Mouse (Mus musculus): Measurements from ENCODE around the gene Igsf21.

The Igsf21 gene

DNA sequence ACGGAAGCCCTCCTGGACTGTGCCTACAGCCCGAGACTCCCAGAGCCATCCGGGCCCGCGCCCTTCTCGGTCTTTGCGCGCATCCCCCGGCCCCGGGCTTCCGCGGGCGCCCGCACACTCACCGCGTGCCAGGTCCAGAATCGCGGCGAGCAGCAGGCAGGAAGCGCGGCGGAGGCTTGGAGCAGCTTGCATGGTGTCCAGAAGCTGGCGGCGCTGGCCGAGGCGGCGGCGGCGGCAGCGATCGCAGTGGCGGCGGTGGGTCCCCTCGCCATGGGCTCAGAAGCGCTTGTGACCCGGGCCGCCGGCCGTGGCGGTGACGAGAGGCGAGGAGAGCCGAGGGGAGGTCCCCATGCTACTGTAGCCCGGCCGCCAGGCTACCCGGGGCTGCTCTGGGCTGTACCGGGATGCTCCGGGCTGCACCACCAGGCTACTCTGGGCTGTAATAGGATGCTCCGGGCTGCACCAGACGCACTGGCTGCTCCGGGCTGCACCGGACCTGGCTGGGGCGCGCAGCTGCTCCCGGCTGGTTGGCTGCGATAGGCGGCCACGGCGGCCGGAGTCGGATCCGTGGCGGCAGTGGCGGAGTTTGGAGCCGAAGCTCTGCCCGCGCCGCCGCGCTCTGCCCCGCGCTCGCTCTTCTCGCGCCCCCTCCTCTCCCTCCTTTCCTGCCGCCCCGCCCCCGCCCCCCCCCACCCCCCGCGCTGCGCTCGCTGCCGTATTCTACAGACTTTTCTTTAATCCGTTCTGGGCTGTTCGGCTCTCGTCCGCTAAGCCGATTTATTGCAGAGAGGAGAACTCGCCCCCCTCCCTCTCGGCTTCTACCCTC, at the start of gene Igsf21:
Gene Igsf21 (minus strand): TSS at position 605 of the 826 bp plus-strand sequence.
- no peak for DNase-seq (ENCODE audit: low spot score in 2 of 2)

DNA sequence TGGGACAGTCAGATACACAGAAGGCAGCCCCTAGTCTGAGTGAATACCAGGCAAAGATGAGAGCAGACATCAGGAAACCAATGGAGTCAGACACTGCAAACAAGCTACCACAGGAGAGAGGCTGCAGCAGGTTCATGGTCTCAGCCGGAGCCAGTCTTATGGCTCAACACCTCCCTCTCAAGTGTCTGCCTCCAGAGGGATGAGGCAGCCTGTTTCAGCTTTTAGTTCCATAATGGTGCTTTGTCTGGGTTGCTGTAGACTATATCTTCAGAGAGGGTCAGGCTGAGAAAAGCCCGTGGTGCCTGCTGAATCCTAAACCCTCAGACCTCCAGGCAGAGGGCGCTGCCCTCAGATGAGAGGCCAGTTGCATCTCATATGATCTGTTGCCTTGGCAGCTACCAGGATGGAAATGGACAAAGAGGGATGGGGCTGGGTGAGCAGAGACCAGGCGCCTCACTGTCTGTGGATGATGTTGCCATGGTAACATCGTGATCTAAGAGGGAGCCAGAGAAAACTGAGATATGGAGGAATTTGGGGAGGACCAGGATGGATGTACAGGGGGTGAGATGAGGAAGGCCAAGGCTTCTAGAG, 39.2 kb upstream of the Igsf21 start:
- peak in 1 of 2 experiments; percentile 32 for DNase-seq (ENCODE audit: low spot score in 2 of 2)

DNA sequence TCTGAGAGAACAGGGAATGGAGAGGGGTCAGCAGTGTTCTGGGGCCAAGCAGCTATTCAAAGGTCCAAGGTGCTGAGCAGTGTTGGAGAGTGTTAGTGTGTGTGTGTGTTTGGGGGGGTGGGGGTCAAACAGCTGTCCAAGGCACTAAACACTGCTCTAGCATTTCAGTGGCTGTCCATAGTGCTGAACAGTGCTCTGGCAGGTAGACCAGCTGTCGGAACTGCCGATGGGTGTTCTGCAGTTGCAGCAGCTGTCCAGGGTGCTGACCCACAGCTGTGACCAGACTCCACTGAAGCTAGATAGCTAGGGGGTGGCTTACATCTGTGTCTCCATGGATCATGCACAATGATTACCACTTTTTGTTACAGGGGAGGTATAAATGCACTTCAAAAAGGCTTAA, 36.8 kb upstream of the Igsf21 start:
- no peak for DNase-seq (ENCODE audit: low spot score in 2 of 2)

DNA sequence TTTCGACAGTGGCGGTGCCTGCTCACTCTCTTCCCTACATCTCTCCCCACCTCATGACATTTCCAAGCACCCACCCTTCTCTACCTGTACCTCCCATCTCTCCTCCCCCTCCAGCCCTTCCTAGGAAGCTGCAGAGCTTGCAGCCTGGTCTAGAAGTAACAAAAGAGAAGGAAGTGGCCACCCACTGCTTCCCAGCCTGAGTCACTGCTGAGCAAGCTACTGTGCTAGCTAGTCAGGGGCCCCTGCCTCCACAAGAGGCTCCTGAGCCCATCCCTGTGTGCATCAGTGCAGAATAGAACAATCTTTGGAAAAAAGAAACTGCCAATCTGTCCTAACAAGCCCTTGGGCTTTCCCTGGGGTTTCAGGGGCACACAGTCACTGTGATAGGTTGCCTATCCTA, 31.7 kb upstream of the Igsf21 start:
- DNase-seq (ENCODE audit: low spot score in 2 of 2), result peak; percentile 33 to 59

DNA sequence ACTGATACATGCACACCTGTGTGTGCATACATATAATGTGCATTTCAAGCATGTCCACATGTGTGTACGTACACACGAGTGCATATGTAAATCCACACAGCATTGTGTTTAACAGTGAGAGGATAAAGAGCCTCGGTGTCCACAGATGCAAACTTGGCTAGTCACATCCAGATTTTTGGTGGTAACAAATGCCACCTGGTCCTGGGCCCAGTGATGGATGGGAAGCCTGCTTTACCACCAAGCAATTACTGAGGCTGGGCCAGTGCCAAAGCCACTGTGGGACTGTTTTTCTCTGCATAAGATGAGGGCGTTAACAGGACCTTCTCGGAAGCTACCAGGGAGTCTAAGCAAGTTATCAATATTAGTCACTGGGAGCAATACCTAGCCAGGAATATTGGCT, 25.3 kb upstream of the Igsf21 start:
- DNase-seq (ENCODE audit: low spot score in 2 of 2), result no peak

DNA sequence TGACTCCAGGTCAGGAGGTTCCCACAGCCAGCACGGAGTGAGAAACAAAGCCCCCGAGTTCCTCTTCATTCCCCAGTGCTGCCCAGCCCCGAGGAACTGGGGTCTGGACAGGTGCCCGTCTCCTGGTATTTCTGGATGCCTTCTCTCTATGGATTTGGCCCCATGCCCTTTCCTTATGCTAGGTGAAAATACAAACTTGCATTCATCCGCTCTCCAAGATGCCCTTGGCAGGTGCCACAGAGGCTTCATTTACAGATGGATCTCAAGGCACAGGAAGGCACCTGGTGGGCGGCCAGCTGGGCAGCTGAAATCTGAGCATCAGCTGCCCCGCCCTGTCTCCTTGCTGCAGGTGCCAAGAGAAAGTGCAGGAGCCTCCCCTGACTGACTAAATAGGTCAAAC, 23.9 kb upstream of the Igsf21 start:
- no peak for DNase-seq (ENCODE audit: low spot score in 2 of 2)

DNA sequence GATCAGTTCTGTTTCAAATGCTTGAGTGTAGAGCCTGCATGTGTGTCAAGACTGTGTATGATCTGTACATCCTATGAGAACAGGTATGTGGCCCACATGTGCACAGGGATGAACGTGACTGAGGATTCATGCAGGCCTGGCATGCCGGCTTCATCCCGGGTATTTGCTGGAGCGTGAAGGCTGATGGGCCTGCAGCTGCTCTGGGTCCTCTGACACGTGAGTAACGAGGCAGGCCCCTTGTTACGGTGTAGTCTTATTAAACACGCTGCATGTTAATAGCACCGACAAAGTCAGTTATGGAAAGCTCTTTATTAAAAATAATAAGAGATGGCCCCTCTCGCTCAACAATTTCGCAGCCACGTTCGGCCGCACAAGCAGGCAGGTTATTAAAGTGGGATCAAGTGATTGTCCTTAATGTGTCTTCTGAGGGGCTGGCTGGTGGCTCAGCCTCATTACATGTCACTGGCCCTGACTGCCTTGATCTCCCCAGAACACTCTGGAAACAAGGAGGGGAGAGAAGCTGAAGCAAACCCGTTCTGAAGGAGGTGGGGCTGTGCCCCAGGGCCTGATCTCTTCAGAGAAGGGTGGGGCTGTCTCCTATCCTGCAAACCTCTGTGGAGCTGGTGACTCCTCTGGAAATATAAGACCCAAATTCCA, 22.7 kb upstream of the Igsf21 start:
- DNase-seq (ENCODE audit: low spot score in 2 of 2), result no peak

DNA sequence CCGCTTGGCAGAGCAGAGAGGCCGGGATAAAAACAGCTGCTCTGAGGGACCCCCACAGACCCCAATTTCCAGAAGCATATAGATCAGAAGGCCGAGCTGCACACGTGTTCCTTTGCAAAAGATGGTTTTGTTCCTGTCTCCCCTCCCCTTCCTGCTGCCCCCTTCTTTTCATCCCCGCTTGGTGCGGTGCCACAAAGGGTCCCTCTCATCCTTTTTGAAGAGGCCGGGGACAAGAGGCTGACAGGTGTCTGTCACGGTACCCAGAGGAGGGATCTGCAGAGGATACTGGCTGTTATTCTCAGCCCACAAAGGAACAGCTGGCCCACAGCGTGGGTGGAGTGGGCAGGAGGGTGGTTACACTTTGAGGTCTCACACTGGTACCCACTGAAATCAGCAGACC, 21.3 kb upstream of the Igsf21 start:
- DNase-seq (ENCODE audit: low spot score in 2 of 2), result no peak

DNA sequence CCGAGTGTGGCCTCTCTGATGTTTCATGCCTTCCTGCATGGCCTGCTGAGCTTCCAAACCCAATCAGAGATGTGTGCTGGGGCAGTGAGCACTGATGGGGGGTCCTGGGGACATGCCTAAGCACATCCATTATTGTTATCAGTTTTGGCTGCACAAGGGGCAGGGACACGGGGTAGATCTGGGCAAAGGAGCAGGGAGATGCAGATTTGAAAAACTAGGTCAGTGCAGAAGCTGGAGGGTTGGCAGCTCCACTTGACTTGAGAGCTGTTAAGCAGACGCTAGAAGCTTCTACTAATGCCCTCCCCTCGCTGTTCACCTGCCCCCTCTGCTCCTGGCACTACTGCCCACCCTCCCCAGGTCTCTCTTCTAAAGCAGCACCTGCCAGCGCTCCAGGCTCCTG, 20.5 kb upstream of the Igsf21 start:
- no peak for DNase-seq (ENCODE audit: low spot score in 2 of 2)

DNA sequence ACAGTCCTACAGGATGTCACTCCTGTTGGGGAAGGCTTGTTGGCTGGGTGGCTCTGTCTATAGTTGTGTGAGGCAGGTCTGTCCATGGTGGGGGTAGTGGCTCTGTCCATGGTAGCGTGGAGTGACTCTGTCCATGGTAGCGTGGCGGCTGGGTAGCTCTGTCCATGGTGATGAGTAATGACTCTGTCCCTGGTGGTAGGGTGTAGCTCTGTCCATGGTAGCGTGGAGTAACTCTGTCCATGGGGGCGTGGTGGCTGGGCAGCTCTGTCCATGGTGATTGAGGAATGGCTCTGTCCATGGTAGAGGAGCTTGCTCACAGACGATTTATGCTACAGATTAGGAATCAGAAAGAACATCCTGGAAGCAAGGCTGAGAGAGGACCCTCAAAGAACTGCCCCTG, 12.4 kb upstream of the Igsf21 start:
- DNase-seq (ENCODE audit: low spot score in 2 of 2), result no peak

DNA sequence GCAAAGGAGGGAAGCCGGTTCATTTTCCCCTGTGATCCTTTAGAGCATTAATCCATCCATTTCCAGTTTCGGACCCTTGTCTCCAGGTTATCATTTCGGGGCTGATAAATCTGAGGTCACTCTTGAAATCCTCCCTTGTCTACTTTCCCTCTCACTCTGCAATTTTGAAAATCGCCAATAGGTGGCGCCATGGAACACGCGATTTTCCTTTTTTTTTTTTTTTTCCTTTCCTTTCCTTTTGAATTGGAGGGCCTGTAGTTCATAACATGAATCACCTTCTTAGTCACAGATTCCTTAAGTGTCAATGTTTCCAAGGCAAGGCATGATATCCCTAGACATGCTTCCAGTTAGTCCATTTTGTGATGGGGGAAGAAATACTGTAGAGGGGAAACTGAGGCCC, 5.8 kb upstream of the Igsf21 start:
- DNase-seq (ENCODE audit: low spot score in 2 of 2), result no peak

DNA sequence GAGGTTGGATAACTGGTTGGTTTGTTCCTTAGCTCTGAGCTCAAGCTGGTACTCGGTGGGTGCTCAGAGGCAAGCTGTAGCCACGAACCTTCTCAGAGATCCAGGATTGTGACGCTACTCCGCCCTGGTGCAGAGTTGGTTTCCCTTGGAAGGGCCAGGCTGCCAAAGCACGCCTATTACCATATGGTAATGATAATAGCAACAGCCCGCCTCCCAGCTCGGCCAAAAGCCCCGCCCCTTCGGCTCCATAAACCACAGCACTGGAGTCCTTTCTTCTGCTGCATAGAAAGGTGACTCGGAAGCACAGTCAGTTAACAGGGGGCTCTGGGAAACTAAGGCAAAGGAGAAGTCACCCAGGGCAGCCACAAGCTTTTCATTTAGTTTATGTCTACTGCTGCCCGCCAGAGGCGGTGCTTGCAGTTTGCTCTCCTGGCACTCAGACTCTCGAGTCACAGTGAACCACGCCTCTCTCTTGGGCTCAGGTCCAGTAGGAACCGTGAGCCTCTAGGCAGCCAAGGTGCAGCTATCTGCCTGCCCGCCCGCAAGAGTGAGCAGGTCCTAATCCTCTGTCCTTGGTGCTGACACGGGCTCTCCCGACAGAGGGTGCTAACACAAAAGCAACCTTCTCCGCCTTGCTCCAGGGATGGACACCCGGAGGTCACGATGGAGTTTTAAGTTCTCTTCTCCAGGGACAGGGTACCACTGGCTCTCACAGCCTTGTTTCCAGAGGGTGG, 2.6 kb upstream of the Igsf21 start:
- no peak for DNase-seq (ENCODE audit: low spot score in 2 of 2)

DNA sequence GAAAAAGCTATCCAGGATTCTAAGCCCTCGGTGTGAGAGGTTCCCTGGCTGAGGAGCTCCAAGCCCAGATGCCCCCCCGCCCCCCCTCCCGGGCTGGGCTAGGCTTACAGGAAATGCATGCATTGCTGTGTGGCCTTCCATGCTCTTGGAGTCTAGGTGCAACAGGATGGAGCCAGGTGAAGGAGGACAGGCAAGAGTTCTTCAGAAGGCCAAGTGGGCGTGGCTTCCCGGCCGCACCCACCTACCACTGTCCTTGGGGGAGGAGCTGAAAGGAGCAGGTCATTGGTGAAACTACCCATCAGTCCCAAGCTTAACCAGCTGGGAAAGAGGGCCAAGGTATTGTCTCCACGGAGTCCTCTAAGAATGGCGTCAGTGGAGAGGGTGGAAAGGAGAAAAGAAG, 1.8 kb upstream of the Igsf21 start:
- no peak for DNase-seq (ENCODE audit: low spot score in 2 of 2)

DNA sequence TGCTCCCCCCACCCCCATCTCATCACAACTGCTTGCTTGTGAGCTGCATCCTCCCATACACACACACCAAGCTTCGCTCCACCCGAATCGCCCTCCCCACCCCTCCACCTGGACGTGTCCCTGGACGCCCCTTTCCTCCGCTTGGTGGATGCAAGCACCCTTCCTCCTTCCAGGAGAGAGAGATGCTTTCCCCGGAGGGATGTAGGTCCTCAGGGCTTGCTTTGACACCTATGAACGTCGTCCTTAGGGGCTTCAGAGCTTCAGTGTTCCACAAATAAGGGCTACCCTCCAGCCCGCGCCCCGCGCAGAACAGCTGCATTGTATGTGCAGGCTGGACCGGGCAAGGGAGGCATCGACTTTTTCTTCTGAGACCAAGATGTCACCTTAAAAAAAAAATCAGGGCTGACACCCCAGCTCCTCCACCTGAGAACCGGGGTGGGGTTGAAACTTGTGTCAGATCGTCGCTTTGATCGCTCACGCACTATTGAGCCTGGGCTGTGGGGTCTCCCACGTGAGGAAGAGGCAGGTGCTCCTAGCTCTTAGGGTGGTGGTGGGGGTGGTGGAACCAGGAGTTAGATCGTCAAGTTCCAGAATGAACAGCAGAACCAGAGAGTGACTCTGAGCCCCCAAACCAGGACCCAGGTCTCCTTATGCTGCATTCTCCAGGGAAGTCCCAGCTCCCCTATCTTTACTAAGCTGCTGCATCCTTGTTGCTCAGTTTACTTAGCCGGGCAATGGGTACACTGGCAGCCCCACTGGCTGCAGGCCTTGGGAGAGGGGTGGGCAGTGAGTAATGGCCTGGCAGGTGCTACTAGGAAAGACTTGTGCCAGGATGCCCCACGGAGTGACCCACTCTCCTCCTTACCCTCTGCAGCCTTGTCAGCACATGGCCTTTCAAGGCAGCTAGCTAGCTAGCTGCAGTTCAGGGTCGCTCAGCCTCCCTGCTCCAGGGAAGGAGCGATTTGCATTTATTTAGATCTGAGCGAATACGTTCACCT, 721 bp upstream of the Igsf21 start:
- DNase-seq (ENCODE audit: low spot score in 2 of 2), result no peak

DNA sequence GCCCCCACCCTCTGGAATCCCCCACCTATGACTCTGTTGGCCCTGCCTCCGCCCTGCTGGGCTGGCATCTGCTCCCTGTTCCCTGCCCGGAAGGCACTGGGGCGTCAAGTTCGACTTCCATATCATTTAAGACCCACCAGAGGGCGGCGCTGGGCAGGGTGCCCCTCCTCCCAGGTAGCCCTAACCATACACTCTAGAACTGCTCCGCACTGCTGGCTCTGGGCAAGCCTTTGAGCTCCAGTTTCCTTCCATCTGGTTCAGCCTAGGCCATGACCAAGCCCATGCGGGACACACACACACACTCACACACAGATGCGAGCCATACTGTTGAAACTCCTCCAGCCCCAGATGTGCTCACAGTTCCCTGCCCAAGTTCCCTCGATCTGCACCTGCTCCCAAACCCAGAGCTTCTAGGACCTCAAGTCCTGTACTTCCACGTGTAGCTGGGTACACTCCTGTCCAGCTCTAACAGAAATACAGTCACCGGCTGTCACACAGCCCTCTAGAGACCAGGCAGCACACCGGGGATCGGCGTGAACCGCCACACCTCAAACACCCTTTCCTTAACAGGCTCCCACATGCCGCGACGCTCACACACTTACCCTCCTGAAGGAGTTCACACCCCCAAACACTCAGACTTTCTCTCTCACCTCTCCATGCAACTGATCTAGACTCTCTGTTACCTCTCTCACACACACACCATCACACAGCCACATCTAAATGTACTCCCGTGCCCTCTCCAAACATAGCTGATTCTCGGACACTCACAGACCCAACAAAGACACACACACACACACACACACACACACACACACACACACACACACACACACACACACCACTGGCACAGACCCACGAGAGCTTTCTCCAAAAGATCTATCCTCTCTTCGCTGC, 1.1 kb downstream of the Igsf21 start:
- no peak for DNase-seq (ENCODE audit: low spot score in 2 of 2)

DNA sequence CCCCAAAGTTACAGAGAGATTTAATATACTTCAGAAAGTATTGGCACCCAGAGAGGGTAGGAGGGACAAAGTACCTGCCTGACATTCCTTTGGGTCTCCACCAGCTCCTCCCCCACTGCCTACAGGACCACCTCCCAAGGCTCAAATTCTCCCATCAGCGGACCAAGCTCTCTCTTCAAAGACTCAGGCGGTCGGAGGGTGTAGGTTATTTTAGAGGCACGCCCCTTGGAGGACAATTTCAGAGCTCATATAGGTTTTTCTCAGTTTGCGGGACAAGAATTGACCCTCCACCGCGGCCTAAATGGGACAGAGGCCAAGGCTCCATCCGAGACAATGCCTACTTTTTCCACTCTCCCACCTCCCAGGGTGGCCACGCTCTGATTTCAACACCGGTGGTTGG, 1.7 kb downstream of the Igsf21 start:
- DNase-seq (ENCODE audit: low spot score in 2 of 2), result no peak

DNA sequence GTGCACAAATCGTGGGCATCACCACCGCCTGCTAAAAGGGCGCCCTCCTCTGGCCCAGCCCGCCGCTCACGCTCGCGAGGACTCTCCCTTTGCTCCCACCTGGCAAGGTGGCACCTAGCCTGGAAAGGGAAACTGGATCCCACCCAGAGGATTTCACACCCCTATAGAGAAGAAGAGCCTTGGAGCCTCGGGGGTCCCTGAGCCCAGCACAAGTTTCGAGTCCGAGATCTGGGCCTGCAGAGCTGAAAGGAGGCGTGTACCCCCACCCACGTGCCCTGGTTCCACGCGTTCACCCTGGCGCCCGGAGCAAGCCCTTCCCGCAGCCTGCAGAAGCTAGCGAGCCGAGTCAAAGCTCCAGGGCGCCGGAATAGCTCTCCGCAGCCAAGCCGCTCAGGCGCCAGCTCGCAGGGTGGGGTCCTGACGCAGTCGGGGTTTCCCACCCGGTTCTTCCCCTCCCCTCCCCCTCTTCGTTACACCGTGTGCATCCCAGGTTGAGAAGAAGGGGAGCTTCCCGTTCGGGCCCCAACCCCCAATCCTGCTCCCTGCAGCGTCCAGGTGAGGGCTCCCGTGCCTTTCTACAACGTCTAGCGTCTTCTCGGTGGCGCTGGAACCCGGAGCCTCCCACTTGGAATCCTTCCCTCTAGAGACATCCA, 2.3 kb downstream of the Igsf21 start:
- DNase-seq (ENCODE audit: low spot score in 2 of 2), result no peak

DNA sequence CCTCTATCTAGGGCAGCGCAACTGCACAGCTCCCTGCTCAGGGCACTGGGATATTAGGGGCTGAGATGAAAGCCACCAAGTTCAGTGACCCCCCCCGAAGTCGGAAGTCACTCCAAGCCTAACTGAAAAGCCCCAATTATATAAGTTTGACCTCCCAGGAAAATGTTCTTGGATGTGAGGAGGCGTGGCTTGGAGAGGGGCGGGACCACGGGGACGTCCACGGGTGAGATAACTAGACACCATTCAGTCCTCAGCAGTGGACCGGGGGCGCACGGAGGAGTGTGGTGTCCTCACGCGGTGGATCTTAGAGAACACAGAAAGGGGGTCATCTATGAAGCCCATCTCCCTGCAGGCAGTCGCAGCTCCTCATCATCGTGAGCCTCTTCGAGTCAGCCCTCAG, 3.4 kb downstream of the Igsf21 start:
- DNase-seq (ENCODE audit: low spot score in 2 of 2), result no peak

DNA sequence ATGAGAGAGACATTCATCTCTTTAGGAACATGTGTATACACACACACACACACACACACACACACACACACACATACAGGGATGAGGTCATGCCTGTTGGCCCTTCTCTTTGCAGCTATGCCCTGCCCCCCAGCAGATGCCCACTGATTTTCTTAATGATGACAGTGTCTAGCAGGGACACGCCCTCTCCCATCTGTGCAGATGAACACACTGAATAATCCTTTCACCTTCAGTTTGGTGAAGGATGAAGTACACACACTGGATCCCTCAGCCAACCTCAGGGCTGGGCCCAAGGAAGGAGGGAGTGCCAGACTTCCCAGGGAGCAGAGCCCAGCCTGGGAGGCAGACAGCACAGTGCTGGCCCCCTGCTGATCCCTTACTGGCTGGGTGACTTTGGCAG, 4.3 kb downstream of the Igsf21 start:
- DNase-seq (ENCODE audit: low spot score in 2 of 2), result no peak

DNA sequence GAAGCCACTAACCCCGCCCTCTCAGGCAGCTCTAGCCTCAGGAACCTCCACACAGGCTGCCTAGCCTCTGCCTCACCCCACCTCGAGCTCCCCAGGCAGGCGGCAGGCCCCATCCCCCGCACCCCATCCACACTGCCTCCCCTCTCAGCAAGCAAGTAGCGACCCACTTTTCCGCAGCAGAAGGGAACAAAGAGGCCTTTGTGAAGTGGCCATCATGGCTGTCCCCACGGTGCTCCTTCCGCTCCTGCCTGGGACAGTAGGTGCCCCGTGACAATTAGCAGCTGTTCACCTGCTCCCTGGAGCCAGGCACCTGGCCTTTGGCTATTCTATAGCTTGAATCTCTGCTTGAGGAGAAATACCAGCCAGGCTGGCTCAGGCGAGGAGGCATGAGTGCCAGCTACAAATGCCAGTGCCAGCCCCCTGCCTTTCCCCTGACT, 9.3 kb downstream of the Igsf21 start:
- DNase-seq (ENCODE audit: low spot score in 2 of 2), result no peak

All from right cerebral cortex, postnatal 36 days (tissue).